Mouse (Mus musculus) small intestine, adult 2 months (tissue): ENCODE results near the gene Bmp8b. TPM values are rescaled to one million over a fixed set of nuclear protein-coding genes. Genes with fewer than 3 reads are reported as not detected.

Source experiments
- H3K27ac ChIP-seq: fragments of 200-500 bp; 2 replicates; pipeline ENCODE4 v1.5.1; 2012; ENCODE audit warnings: low read depth, low read length, control low read depth, inconsistent platforms; ENCODE audit not compliant: insufficient read depth
- H3K27me3 ChIP-seq: fragments of 200-500 bp; 2 replicates; pipeline ENCODE4 v1.6.1; 2012; ENCODE audit warnings: mild to moderate bottlenecking, moderate library complexity, low read length, inconsistent platforms; ENCODE audit not compliant: control insufficient read depth, insufficient read depth
- H3K36me3 ChIP-seq: fragments of 200-500 bp; 2 replicates; pipeline ENCODE4 v1.6.1; 2012; ENCODE audit warnings: mild to moderate bottlenecking, low read length, control low read depth, inconsistent platforms; ENCODE audit not compliant: control insufficient read depth, insufficient read depth
- H3K4me1 ChIP-seq: fragments of 200-500 bp; 2 replicates; pipeline ENCODE4 v1.6.1; 2012; ENCODE audit warnings: low read length, inconsistent platforms, mixed read lengths; ENCODE audit not compliant: control insufficient read depth, insufficient read depth, insufficient read length
- H3K4me3 ChIP-seq: fragments of 200-500 bp; 2 replicates; pipeline ENCODE4 v1.5.1; 2012; ENCODE audit warnings: low read depth, mild to moderate bottlenecking, control low read depth, inconsistent platforms, low read length, moderate library complexity
- CTCF ChIP-seq: fragments of 200-500 bp; IDR thresholded peaks from 2 replicates; pipeline ENCODE4 v1.5.1; 2012; ENCODE audit warnings: low read depth, mild to moderate bottlenecking, control low read depth, inconsistent platforms, low read length, moderate library complexity, mixed read lengths; ENCODE audit not compliant: insufficient replicate concordance, insufficient read length; ENCODE audit errors: extremely low read depth
- POLR2A ChIP-seq: fragments of 200-500 bp; IDR thresholded peaks from 2 replicates; pipeline ENCODE4 v1.6.1; 2012; ENCODE audit warnings: low read depth, mild to moderate bottlenecking, control low read depth, inconsistent platforms, low read length, moderate library complexity
- WGBS: fragments of 180-500 bp; shearing (Covaris S2); methylation state at CpG from one replicate; pipeline ENCODE4 v1.1.7; 2018; 5-methylcytosine and 5-hydroxymethylcytosine counted together
- polyA plus RNA-seq: library from polyadenylated mRNA; depleted of rRNA; stranded (reverse); fragments of >200 nt; gene quantifications from 2 replicates; pipeline ENCODE4 v1.2.3, GENCODE M21; 2012

Bmp8b gene
- polyA plus RNA-seq, 1 experiment, result 19.3 TPM

DNA sequence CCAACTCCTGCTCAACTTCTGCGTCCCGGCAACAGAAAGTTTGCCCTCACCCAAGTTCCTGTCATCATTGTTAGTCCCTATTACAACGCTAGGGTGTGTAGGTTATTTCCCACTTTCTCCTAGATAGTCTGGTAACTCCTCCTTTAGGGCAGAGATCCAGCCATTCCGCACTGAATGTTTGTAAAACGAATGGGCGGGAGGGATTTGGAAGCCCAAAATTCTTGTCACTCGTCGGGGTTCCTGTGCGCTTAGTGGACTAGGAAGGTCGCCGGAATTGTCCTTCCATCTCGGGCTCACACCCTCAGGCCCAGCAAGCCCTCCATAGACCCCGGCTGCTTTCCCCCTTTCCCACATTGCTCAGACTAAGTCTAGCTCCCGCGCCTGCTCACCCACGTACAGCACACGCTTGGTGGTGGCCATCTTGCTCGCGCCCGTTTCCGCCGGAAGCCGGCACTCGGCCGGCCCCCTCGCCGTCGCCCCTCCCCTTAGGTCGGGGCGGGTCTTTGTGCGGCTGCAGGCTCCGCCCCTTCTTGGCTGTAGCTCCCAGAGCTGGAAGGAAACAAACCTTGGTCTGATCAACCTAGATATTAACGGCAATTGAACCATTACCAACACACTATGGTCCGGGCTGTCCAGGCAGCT lies 34.7 kb downstream of the Bmp8b start, which contains the start of gene Ppie:
Ppie (minus strand) TSS at position 439 of the 642 bp plus-strand sequence.
- Histone ChIP-seq H3K4me1 (peaks cover 9% of the 10 kb centered on the region), H3K27me3 (no peaks in the 10 kb centered on the region), H3K4me3 (peak within 1 kb of the TSS; percentile 72), H3K27ac (peak within 1 kb of the TSS; percentile 51), H3K36me3 (peaks cover 16% of the 10 kb centered on the region)
- WGBS, result under 1% methylated on average over 34 of the region's 34 CpGs
- TF ChIP-seq POLR2A, result peak; percentile 83
- TF ChIP-seq CTCF, result no peak

DNA sequence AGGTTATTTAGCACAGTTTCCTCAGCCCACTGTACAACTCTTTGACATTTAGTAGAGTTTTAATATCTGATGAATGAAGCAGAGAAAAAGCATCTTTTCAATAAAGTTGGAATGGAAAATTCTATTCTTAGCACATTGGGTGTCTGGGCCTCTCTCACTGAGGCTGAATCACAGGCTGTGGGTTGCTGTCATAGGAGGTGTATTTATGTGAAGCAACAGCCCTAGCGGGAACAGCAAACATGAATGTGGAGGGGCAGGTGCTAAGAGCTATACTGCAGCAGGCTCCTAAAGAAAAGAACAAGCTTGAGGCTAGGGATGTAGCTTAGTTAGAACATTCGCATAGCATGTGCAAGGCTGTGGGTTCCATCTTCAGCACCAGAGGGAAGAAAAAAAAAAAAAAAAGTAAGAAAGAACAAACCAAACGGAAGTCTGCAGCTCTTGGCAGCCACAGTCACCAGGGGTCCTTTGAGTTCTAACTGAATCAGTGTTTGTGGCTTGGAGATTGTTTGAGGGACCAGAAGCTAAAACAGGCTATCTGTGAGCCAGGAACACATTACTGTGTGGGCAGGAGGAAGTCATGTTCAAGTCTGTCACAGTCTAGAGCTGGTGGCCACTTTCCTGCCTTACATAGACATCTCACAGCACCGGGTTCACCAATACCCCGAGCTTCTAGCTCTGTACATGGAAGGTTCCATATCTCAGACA lies 42.6 kb downstream of the Bmp8b start:
- WGBS, result 68% methylated on average over 5 of the region's 5 CpGs
- H3K27ac ChIP-seq, result no peak overlapping the region

GRCm38 (mm10) chr4:123152003-123152402 lies 47.0 kb downstream of the Bmp8b start:
- TF ChIP-seq POLR2A (no peak), CTCF (no peak)
- Histone ChIP-seq H3K27me3 (no peaks in the 10 kb centered on the region), H3K4me3 (no peak overlapping the region), H3K36me3 (no peaks in the 10 kb centered on the region), H3K4me1 (peaks cover 9% of the 10 kb centered on the region; the same call in 1 of the 2 replicates), H3K27ac (no peak overlapping the region)
- 83% methylated on average over 4 of the region's 4 CpGs for WGBS

More for the DNA sequence above, 42.6 kb downstream of the Bmp8b start:
- no peaks in the 10 kb centered on the region for H3K36me3 ChIP-seq
- H3K4me1 ChIP-seq, result no peaks in the 10 kb centered on the region
- H3K27me3 ChIP-seq, result no peaks in the 10 kb centered on the region
- no peak overlapping the region for H3K4me3 ChIP-seq
- TF ChIP-seq CTCF, result no peak
- TF ChIP-seq POLR2A, result no peak

DNA sequence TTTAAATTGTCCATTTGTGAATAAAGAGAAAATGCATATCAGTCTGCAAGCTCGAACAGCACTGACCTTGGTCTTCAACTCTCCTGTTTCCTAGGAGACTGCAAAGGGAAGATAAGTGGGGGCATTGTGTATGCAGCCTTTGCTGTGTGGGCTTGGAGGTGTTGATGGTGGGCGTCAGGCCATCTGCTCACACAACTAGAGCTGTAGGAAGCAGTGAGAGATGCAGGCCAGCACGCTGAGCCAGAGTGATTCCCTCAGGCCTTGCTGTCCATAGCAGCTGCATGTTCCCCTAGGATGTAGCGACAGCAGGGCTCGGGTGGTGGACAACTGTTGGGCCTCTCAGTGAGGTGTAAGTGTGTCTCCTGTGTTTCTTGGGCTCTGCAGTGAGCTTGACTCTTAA lies 48.0 kb downstream of the Bmp8b start:
- no peak for TF ChIP-seq POLR2A
- no peak for TF ChIP-seq CTCF

DNA sequence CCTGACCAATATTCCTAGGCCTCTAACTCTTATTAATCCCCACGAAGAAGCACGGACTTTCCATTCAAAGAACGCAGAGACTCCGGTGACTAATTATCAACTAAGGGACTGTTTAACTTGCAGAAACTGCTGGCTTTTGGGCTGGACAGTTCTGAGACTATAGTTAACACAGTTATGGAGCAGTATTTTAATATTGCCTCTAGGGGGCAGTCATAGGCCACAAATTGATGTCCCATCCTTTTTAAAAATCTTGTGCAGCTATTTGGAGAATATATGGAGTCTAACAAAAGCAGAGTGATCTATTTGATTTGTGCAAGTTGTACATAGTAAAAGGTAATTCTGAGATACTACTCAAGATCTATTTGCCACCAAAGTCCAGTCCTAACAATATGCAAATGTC lies 50.0 kb downstream of the Bmp8b start:
- Histone ChIP-seq H3K36me3 (no peaks in the 10 kb centered on the region), H3K27ac (no peak overlapping the region), H3K4me3 (no peak overlapping the region), H3K4me1 (peaks cover 9% of the 10 kb centered on the region; the same call in 1 of the 2 replicates), H3K27me3 (no peaks in the 10 kb centered on the region)
- 5% methylated on average over 4 of the region's 4 CpGs for WGBS
- no peak for TF ChIP-seq POLR2A
- no peak for TF ChIP-seq CTCF

More for the DNA sequence above, 48.0 kb downstream of the Bmp8b start:
- no peak overlapping the region for H3K4me3 ChIP-seq
- WGBS, result 64% methylated on average over 5 of the region's 5 CpGs
- H3K36me3 ChIP-seq, result no peaks in the 10 kb centered on the region
- H3K4me1 ChIP-seq, result peaks cover 9% of the 10 kb centered on the region; the same call in 1 of the 2 replicates
- no peaks in the 10 kb centered on the region for H3K27me3 ChIP-seq
- no peak overlapping the region for H3K27ac ChIP-seq

- Histone ChIP-seq H3K27ac (no peak overlapping the region), H3K27me3 (no peaks in the 10 kb centered on the region), H3K4me3 (no peak overlapping the region), H3K36me3 (no peaks in the 10 kb centered on the region), H3K4me1 (peaks cover 9% of the 10 kb centered on the region; the same call in 1 of the 2 replicates)
- TF ChIP-seq POLR2A, result no peak
- TF ChIP-seq CTCF, result no peak
- 23% methylated on average over 2 of the region's 2 CpGs for WGBS
These were observed 50.5 kb downstream of the Bmp8b start for GRCm38 (mm10) chr4:123155427-123155826.

GRCm38 (mm10) chr4:123155840-123156239 lies 50.9 kb downstream of the Bmp8b start:
- Histone ChIP-seq H3K4me1 (peaks cover 9% of the 10 kb centered on the region; the same call in 1 of the 2 replicates), H3K27ac (no peak overlapping the region), H3K4me3 (no peak overlapping the region), H3K27me3 (no peaks in the 10 kb centered on the region), H3K36me3 (no peaks in the 10 kb centered on the region)
- TF ChIP-seq POLR2A (no peak), CTCF (no peak)
